Comparison of ENCODE assay signal across 26 mouse cellular contexts in genomic region chr7:137407428-137408058, GRCm38 (mm10). TPM values are rescaled to one million over a fixed set of nuclear protein-coding genes. Genes with fewer than 3 reads are reported as not detected.
DNase-seq lines count a peak whose midpoint lies in the region; ATAC-seq and TF ChIP-seq lines count a peak whose summit lies in the region.
"Had no signal": no experiment of that assay in that cellular context is flagged by ENCODE, and none has a peak within 500 bp of the region (broad histone marks: within the 10 kb centered on the region; RNA-seq: fewer than 3 reads in every experiment).

No protein-coding gene starts in this region.

- H3K27ac ChIP-seq in intestine, postnatal 0 days (ENCODE audit: low read depth, low read length): peak overlapping the region; percentile 77
- no peak overlapping the region for H3K27ac ChIP-seq in intestine, embryonic 16.5 days (ENCODE audit: low read length)
- no peak overlapping the region for H3K27ac ChIP-seq in forebrain, embryonic 15.5 days (replicated peaks)
- H3K27ac ChIP-seq in layer of hippocampus, adult 2 months: no peak overlapping the region
- H3K27ac ChIP-seq: hindbrain, embryonic 10.5 days; hindbrain, embryonic 15.5 days; liver, embryonic 15.5 days; lung, embryonic 15.5 days; midbrain, embryonic 10.5 days; midbrain, embryonic 15.5 days; neural tube, embryonic 15.5 days; stomach, embryonic 15.5 days had no signal

- no peak overlapping the region for H3K4me3 ChIP-seq in intestine, postnatal 0 days (ENCODE audit: low read depth, low read length)
- H3K4me3 ChIP-seq in intestine, embryonic 16.5 days (ENCODE audit: low read length): no peak overlapping the region
- no peak overlapping the region for H3K4me3 ChIP-seq in forebrain, embryonic 15.5 days
- H3K4me3 ChIP-seq in layer of hippocampus, adult 2 months: no peak overlapping the region
- H3K4me3 ChIP-seq: erythroblast, embryonic 14.5 days; hindbrain, embryonic 10.5 days; hindbrain, embryonic 15.5 days; liver, embryonic 15.5 days; lung, embryonic 15.5 days; midbrain, embryonic 10.5 days; midbrain, embryonic 15.5 days; neural tube, embryonic 15.5 days; stomach, embryonic 15.5 days had no signal

- no peaks in the 10 kb centered on the region for H3K27me3 ChIP-seq in intestine, postnatal 0 days (replicated peaks; ENCODE audit: control insufficient read depth, insufficient read depth, low read length)
- H3K27me3 ChIP-seq in intestine, embryonic 16.5 days (replicated peaks; ENCODE audit: control insufficient read depth, insufficient read depth, low read length): no peaks in the 10 kb centered on the region
- no peaks in the 10 kb centered on the region for H3K27me3 ChIP-seq in forebrain, embryonic 15.5 days
- H3K27me3 ChIP-seq: hindbrain, embryonic 15.5 days; liver, embryonic 15.5 days; lung, embryonic 15.5 days; midbrain, embryonic 15.5 days; neural tube, embryonic 15.5 days; stomach, embryonic 15.5 days had no signal

- TF ChIP-seq CTCF in intestine, postnatal 0 days (IDR thresholded peaks at IDR 0.05; ENCODE audit: low read depth): no peak
- no peak for TF ChIP-seq CTCF in layer of hippocampus, adult 2 months (conservative IDR thresholded peaks at IDR 0.05)

- no peak overlapping the region for H3K9ac ChIP-seq in intestine, postnatal 0 days (ENCODE audit: low read depth, low read length)
- no peak overlapping the region for H3K9ac ChIP-seq in intestine, embryonic 16.5 days (ENCODE audit: low read depth, low read length)
- H3K9ac ChIP-seq in forebrain, embryonic 15.5 days (replicated peaks): no peak overlapping the region
- H3K9ac ChIP-seq: forebrain, postnatal 0 days; hindbrain, embryonic 15.5 days; liver, embryonic 15.5 days; lung, embryonic 15.5 days; midbrain, embryonic 15.5 days; neural tube, embryonic 15.5 days; stomach, embryonic 15.5 days had no signal

- peak; percentile 27 for DNase-seq in spleen, adult 12 weeks (ENCODE audit: low spot score)
- no peak for DNase-seq in spleen, postnatal 10 days (ENCODE audit: low spot score in 2 of 2)
- DNase-seq in layer of hippocampus, adult 2 months (ENCODE audit: low spot score in 2 of 2): no peak
- DNase-seq: adrenal gland, postnatal 25 days; cerebellum, adult 18-20 months; cerebellum, postnatal 10 days; forebrain, postnatal 0 days; heart, postnatal 14 days; kidney, adult 8-10 months; kidney, postnatal 14 days; left cerebral cortex, postnatal 4 days had no signal

- WGBS in intestine, postnatal 0 days: 94% methylated on average over 1 of the region's 1 CpGs
- WGBS in intestine, embryonic 16.5 days: 90% methylated on average over 1 of the region's 1 CpGs
- 93% methylated on average over 1 of the region's 1 CpGs for WGBS in forebrain, embryonic 15.5 days

- ATAC-seq in intestine, postnatal 0 days: no peak
- ATAC-seq in intestine, embryonic 16.5 days: no peak
- peak; percentile 16; the same call in 1 of the 2 replicates for ATAC-seq in neutrophil, adult 5-6 weeks (ENCODE audit: extremely low read depth, insufficient number of reproducible peaks, low FRiP score, poor library complexity, severe bottlenecking)
- no peak for ATAC-seq in forebrain, embryonic 15.5 days (replicated peaks)
- ATAC-seq: CD4-positive, CD25-positive, alpha-beta regulatory T cell, adult 4 months; forebrain, postnatal 0 days; inflammation-experienced regulatory T-cells, adult 6 months; midbrain, embryonic 15.5 days had no signal

- H3K9me3 ChIP-seq in intestine, postnatal 0 days (ENCODE audit: control insufficient read depth): no peaks in the 10 kb centered on the region
- H3K9me3 ChIP-seq in intestine, embryonic 16.5 days (ENCODE audit: control insufficient read depth, low read length): no peaks in the 10 kb centered on the region
- no peaks in the 10 kb centered on the region for H3K9me3 ChIP-seq in forebrain, embryonic 15.5 days
- H3K9me3 ChIP-seq: hindbrain, embryonic 10.5 days; hindbrain, embryonic 15.5 days; liver, embryonic 15.5 days; lung, embryonic 15.5 days; midbrain, embryonic 10.5 days; midbrain, embryonic 15.5 days; neural tube, embryonic 15.5 days; stomach, embryonic 15.5 days had no signal

- H3K4me1 ChIP-seq in intestine, postnatal 0 days (replicated peaks; ENCODE audit: control insufficient read depth, insufficient read depth, low read length): no peaks in the 10 kb centered on the region; the same call in 1 of the 2 replicates
- no peaks in the 10 kb centered on the region for H3K4me1 ChIP-seq in intestine, embryonic 16.5 days (ENCODE audit: control insufficient read depth, insufficient read depth, low read length)
- peaks cover 8% of the 10 kb centered on the region for H3K4me1 ChIP-seq in forebrain, embryonic 15.5 days
- H3K4me1 ChIP-seq: stomach, embryonic 15.5 days had no signal

- no peak overlapping the region for H3K4me2 ChIP-seq in intestine, postnatal 0 days (replicated peaks; ENCODE audit: low read depth)
- no peak overlapping the region for H3K4me2 ChIP-seq in intestine, embryonic 16.5 days (ENCODE audit: low read depth, low read length)
- H3K4me2 ChIP-seq in forebrain, embryonic 15.5 days (replicated peaks): no peak overlapping the region
- H3K4me2 ChIP-seq: hindbrain, embryonic 15.5 days; liver, embryonic 15.5 days; lung, embryonic 15.5 days; midbrain, embryonic 15.5 days; neural tube, embryonic 15.5 days; stomach, embryonic 15.5 days had no signal

- no peaks in the 10 kb centered on the region for H3K36me3 ChIP-seq in intestine, postnatal 0 days (ENCODE audit: control insufficient read depth, insufficient read depth)
- H3K36me3 ChIP-seq in intestine, embryonic 16.5 days (ENCODE audit: control insufficient read depth, insufficient read depth, low read length): no peaks in the 10 kb centered on the region
- no peaks in the 10 kb centered on the region for H3K36me3 ChIP-seq in forebrain, embryonic 15.5 days
- H3K36me3 ChIP-seq: hindbrain, embryonic 10.5 days; hindbrain, embryonic 15.5 days; liver, embryonic 15.5 days; lung, embryonic 15.5 days; midbrain, embryonic 10.5 days; midbrain, embryonic 15.5 days; neural tube, embryonic 15.5 days; stomach, embryonic 15.5 days had no signal

RNA-seq across cellular contexts. Expression of gene 9430038I01Rik, which starts 3.0 kb away (rescaled TPM):
- polyA plus RNA-seq in intestine, postnatal 0 days (2015; fragmentation: Nextera tagmentation; extraction: Ambion mirVana): 28.3 and 29.8 TPM in 2 replicates
- polyA plus RNA-seq in intestine, embryonic 16.5 days (2015; fragmentation: Nextera tagmentation; extraction: Ambion mirVana): 23.6 and 24.3 TPM in 2 replicates
- 17.6 and 20.9 TPM in 2 replicates for total RNA-seq in neutrophil, adult 5-6 weeks (2017)
- 9.8 and 11.6 TPM in 2 replicates for polyA plus RNA-seq in forebrain, embryonic 15.5 days (2015; fragmentation: Nextera tagmentation; extraction: Ambion mirVana)
- 1 to 10 TPM; 3.6 to 5.5 TPM for total RNA-seq in layer of hippocampus, adult 2 months (2021)

RNA-seq across cellular contexts. Expression of gene Glrx3, which starts 29.9 kb away (rescaled TPM):
- 127 and 129 TPM in 2 replicates for polyA plus RNA-seq in intestine, postnatal 0 days (2015; fragmentation: Nextera tagmentation; extraction: Ambion mirVana)
- 203 and 218 TPM in 2 replicates for polyA plus RNA-seq in intestine, embryonic 16.5 days (2015; fragmentation: Nextera tagmentation; extraction: Ambion mirVana)
- total RNA-seq in neutrophil, adult 5-6 weeks (2017): 35.0 and 39.8 TPM in 2 replicates
- polyA plus RNA-seq in forebrain, embryonic 15.5 days (2015; fragmentation: Nextera tagmentation; extraction: Ambion mirVana): 259 and 261 TPM in 2 replicates
- total RNA-seq in layer of hippocampus, adult 2 months (2021): 10 to 100 TPM; 92.3 to 98.7 TPM
